Mouse (Mus musculus): ENCODE measurements around the gene Padi6. TPM values are rescaled to one million over a fixed set of nuclear protein-coding genes. Genes with fewer than 3 reads are reported as not detected.
A peak's percentile ranks its signal among the peaks of the same experiment; 100 is the strongest.

Padi6 gene
- polyA plus RNA-seq, 1 experiment from 2014 or later: not detected

- H3K9me3 ChIP-seq (replicated peaks): no peaks in the 10 kb centered on the region
- no peak for ATAC-seq
- 72% methylated on average over 5 of the region's 5 CpGs for WGBS (ENCODE audit: insufficient replicate concordance)
- H3K4me3 ChIP-seq: no peak overlapping the region
- H3K27ac ChIP-seq: no peak overlapping the region
- H3K4me1 ChIP-seq: peaks cover 10% of the 10 kb centered on the region
- H3K36me3 ChIP-seq: peaks cover 96% of the 10 kb centered on the region
- no peaks in the 10 kb centered on the region for H3K27me3 ChIP-seq (replicated peaks)
- no peak overlapping the region for H3K4me2 ChIP-seq
- no peak overlapping the region for H3K9ac ChIP-seq
Measured at GRCm38 (mm10) chr4:140720091-140720490, 22.4 kb downstream of the Padi6 start.

GRCm38 (mm10) chr4:140718436-140718835 lies 24.0 kb downstream of the Padi6 start:
- Histone ChIP-seq H3K4me3 (no peak overlapping the region), H3K27ac (no peak overlapping the region), H3K36me3 (peaks cover 100% of the 10 kb centered on the region), H3K4me2 (no peak overlapping the region), H3K9me3 (replicated peaks) (no peaks in the 10 kb centered on the region), H3K27me3 (replicated peaks) (no peaks in the 10 kb centered on the region), H3K4me1 (peaks cover 20% of the 10 kb centered on the region), H3K9ac (no peak overlapping the region)
- whole genome bisulfite sequencing (ENCODE audit: insufficient replicate concordance): 84% methylated on average over 9 of the region's 9 CpGs
- no peak for ATAC-seq

DNA sequence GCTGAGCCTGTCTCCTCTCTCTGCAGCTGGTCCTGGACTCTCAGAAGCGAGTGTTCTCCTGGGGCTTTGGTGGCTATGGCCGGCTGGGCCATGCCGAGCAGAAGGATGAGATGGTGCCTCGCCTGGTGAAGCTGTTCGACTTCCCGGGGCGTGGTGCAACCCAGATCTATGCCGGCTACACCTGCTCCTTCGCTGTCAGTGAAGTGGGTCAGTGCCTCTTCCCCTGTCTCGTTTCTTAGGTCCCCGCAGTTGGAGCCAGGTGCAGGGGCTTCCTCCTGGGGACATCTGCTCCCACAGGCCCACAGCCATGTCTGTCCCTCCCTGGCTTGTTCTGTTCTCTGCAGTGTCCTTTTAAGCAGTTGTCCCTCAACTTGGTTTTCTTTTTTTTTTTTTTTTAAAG lies 25.4 kb downstream of the Padi6 start:
- Histone ChIP-seq H3K4me2 (no peak overlapping the region), H3K36me3 (peaks cover 100% of the 10 kb centered on the region), H3K4me3 (no peak overlapping the region), H3K9me3 (replicated peaks) (no peaks in the 10 kb centered on the region), H3K4me1 (peaks cover 28% of the 10 kb centered on the region), H3K9ac (no peak overlapping the region), H3K27me3 (replicated peaks) (no peaks in the 10 kb centered on the region), H3K27ac (no peak overlapping the region)
- no peak for ATAC-seq
- 87% methylated on average over 11 of the region's 11 CpGs for WGBS (ENCODE audit: insufficient replicate concordance)

DNA sequence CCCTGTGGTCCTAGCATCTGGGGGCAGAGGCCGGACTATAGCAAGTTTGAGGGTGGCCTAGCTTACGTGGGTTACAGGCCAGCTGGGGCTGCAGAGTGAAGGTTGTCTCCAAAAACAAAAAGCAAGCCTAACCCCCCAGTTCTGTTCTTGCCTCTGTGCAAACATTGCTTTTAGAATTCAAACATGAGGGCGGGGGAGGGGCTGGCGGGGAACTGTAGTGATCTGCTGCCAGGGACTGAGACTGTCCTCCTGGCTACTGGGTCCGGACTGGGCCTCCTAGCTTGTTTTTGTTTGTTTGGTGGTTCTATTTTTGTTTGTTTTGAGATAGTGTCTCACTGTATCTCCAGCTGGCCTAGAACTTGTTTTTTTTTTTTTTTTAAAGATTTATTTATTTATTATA lies 27.9 kb downstream of the Padi6 start:
- no peaks in the 10 kb centered on the region for H3K27me3 ChIP-seq (replicated peaks)
- 80% methylated on average over 5 of the region's 5 CpGs for WGBS (ENCODE audit: insufficient replicate concordance)
- no peak for ATAC-seq

DNA sequence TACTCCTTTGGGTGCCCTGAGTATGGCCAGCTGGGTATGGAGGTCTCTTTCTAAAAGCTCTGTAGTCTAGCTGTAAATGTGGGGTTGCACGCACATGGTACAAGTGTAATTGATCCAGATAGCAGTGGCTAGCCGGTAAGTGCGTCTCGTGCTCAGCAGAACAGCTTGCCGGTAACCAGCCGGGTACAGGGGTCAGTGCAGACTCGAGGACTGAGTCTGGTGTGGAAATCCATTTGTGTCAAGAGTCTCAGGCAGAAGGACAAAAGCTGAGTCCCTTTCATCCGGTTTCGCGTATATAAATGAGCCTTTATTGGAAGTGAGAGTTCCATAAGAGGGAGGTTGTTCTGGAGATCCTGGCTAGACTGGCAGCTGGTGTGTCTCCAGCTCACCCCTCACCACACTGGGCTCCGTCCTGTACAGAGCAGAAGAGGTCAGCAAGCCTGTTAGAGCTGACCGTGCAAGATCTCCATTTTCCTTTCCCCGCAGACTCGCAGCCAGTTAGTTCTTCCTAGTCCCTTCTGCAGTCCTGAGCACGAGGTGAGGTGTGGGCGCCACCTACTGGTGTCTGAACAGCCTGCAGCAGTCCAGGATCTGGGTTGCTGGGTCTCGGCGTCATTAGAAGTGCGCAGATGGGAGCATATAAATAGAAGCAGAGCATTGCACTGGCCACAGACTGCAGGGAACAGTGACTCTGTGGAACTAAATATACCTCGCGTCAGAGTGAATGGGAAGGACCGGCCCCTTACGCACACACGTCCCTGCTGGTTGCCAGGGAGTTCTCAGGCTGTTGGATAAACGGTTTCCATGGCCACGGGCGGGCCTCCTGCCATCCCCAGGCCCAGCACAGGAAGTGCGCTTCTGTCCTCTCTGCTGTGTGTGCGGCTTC lies 28.7 kb downstream of the Padi6 start:
- Histone ChIP-seq H3K27ac (peak overlapping the region; percentile 23), H3K9me3 (replicated peaks) (no peaks in the 10 kb centered on the region)
- WGBS (ENCODE audit: insufficient replicate concordance): 64% methylated on average over 29 of the region's 29 CpGs

More for the DNA sequence above, 27.9 kb downstream of the Padi6 start:
- H3K4me3 ChIP-seq: no peak overlapping the region
- peaks cover 100% of the 10 kb centered on the region for H3K36me3 ChIP-seq
- peaks cover 29% of the 10 kb centered on the region for H3K4me1 ChIP-seq
- H3K27ac ChIP-seq: no peak overlapping the region
- H3K4me2 ChIP-seq: no peak overlapping the region
- no peak overlapping the region for H3K9ac ChIP-seq
- no peaks in the 10 kb centered on the region for H3K9me3 ChIP-seq (replicated peaks)

GRCm38 (mm10) chr4:140711360-140711759 lies 31.1 kb downstream of the Padi6 start:
- H3K4me3 ChIP-seq: no peak overlapping the region
- no peaks in the 10 kb centered on the region for H3K9me3 ChIP-seq (replicated peaks)
- H3K36me3 ChIP-seq: peaks cover 100% of the 10 kb centered on the region
- peaks cover 57% of the 10 kb centered on the region for H3K4me1 ChIP-seq
- no peak overlapping the region for H3K9ac ChIP-seq
- H3K27ac ChIP-seq: no peak overlapping the region
- no peak overlapping the region for H3K4me2 ChIP-seq
- no peak for ATAC-seq
- 90% methylated on average over 5 of the region's 5 CpGs for WGBS (ENCODE audit: insufficient replicate concordance)
- H3K27me3 ChIP-seq (replicated peaks): no peaks in the 10 kb centered on the region

More for the DNA sequence above, 28.7 kb downstream of the Padi6 start:
- H3K4me3 ChIP-seq: no peak overlapping the region
- peaks cover 100% of the 10 kb centered on the region for H3K36me3 ChIP-seq
- peaks cover 37% of the 10 kb centered on the region for H3K4me1 ChIP-seq
- no peaks in the 10 kb centered on the region for H3K27me3 ChIP-seq (replicated peaks)
- no peak overlapping the region for H3K4me2 ChIP-seq
- H3K9ac ChIP-seq: no peak overlapping the region
- ATAC-seq: peak; percentile 66

- Histone ChIP-seq H3K4me1 (peaks cover 61% of the 10 kb centered on the region), H3K4me3 (no peak overlapping the region), H3K27ac (no peak overlapping the region), H3K9ac (no peak overlapping the region), H3K36me3 (peaks cover 100% of the 10 kb centered on the region), H3K27me3 (replicated peaks) (no peaks in the 10 kb centered on the region), H3K4me2 (no peak overlapping the region), H3K9me3 (replicated peaks) (no peaks in the 10 kb centered on the region)
- WGBS (ENCODE audit: insufficient replicate concordance): 83% methylated on average over 10 of the region's 10 CpGs
- ATAC-seq: no peak
Measured at GRCm38 (mm10) chr4:140710781-140711180, 31.7 kb downstream of the Padi6 start.

GRCm38 (mm10) chr4:140709617-140710016 lies 32.8 kb downstream of the Padi6 start:
- ATAC-seq: no peak
- peaks cover 72% of the 10 kb centered on the region for H3K4me1 ChIP-seq
- no peaks in the 10 kb centered on the region for H3K9me3 ChIP-seq (replicated peaks)
- H3K4me3 ChIP-seq: no peak overlapping the region
- H3K9ac ChIP-seq: no peak overlapping the region
- H3K36me3 ChIP-seq: peaks cover 100% of the 10 kb centered on the region
- H3K4me2 ChIP-seq: no peak overlapping the region
- no peak overlapping the region; the same call in 1 of the 2 replicates for H3K27ac ChIP-seq
- H3K27me3 ChIP-seq (replicated peaks): no peaks in the 10 kb centered on the region
- WGBS (ENCODE audit: insufficient replicate concordance): 87% methylated on average over 10 of the region's 10 CpGs

- no peak for ATAC-seq
- Histone ChIP-seq H3K4me1 (peaks cover 72% of the 10 kb centered on the region), H3K9ac (no peak overlapping the region)
Measured at GRCm38 (mm10) chr4:140709111-140709510, 33.3 kb downstream of the Padi6 start.

DNA sequence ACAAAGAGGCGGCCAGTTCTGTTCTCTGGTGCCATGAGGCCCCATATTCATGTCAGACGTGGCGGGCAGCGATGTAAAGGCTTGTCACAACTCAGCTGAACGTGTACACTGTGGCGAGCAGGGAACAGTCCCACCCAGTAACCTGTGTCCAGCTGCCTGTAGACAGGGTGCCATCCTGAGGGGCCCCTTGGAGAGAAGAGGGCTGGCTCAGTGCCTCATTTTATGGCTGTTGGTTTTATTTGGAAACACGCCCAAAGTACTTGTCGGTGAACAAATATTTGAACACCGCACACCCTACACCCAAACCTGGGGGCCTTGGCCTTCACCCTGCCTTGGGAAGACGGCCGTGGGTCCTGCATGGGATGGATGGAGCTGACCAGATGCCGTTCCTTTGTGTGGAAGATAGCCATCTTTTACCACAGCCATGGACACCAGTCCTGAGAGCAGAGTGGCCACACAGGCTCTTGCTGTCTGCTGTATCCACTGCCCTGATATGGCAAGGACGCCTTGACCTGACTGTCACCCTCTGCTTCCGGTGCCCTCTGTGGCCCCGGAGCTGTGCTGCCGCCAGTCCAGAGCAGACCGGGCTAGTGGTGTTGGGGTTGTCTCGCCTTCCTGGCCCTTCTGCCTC lies 34.0 kb downstream of the Padi6 start:
- no peaks in the 10 kb centered on the region for H3K9me3 ChIP-seq (replicated peaks)
- peaks cover 75% of the 10 kb centered on the region for H3K4me1 ChIP-seq
- 0 out of 2 replicates have a peak overlapping the region, but pooled peaks have one; percentile 1 for H3K27ac ChIP-seq
- H3K36me3 ChIP-seq: peaks cover 100% of the 10 kb centered on the region
- no peak overlapping the region for H3K9ac ChIP-seq
- no peak overlapping the region for H3K4me2 ChIP-seq
- no peak overlapping the region for H3K4me3 ChIP-seq
- ATAC-seq: no peak
- H3K27me3 ChIP-seq (replicated peaks): no peaks in the 10 kb centered on the region
- WGBS (ENCODE audit: insufficient replicate concordance): 74% methylated on average over 18 of the region's 18 CpGs

More at GRCm38 (mm10) chr4:140709111-140709510, 33.3 kb downstream of the Padi6 start:
- H3K36me3 ChIP-seq: peaks cover 100% of the 10 kb centered on the region
- no peak overlapping the region for H3K4me3 ChIP-seq
- no peaks in the 10 kb centered on the region for H3K27me3 ChIP-seq (replicated peaks)
- no peak overlapping the region for H3K4me2 ChIP-seq
- 93% methylated on average over 7 of the region's 7 CpGs for WGBS (ENCODE audit: insufficient replicate concordance)
- no peaks in the 10 kb centered on the region for H3K9me3 ChIP-seq (replicated peaks)
- H3K27ac ChIP-seq: no peak overlapping the region; the same call in 1 of the 2 replicates

DNA sequence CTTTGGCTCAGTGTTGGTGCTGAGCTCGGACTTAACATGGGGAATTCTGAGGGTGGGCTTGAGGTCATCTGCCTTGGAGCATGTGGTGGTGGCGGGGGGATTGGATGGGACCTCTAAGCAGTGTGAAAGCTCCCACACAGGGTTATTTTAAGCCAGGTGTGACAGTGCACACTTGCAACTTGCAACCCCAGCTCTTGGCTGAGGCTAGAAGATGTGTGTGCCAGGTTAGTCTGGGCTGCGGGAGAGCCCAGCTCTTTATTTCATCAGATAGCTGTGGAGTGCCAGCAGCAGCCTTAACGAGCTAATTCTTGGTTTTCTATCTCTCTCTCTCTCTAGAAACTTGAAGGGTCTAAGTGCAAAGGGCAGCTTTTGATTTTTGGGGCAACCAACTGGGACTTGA lies 34.8 kb downstream of the Padi6 start:
- H3K36me3 ChIP-seq: peaks cover 93% of the 10 kb centered on the region
- H3K9ac ChIP-seq: no peak overlapping the region
- no peaks in the 10 kb centered on the region for H3K27me3 ChIP-seq (replicated peaks)
- H3K27ac ChIP-seq: no peak overlapping the region
- H3K4me1 ChIP-seq: peaks cover 72% of the 10 kb centered on the region
- ATAC-seq: no peak
- WGBS (ENCODE audit: insufficient replicate concordance): 77% methylated on average over 4 of the region's 4 CpGs
- no peaks in the 10 kb centered on the region for H3K9me3 ChIP-seq (replicated peaks)
- no peak overlapping the region for H3K4me3 ChIP-seq
- no peak overlapping the region for H3K4me2 ChIP-seq

- Histone ChIP-seq H3K4me2 (peak overlapping the region; percentile 80), H3K27me3 (replicated peaks) (no peaks in the 10 kb centered on the region), H3K9me3 (replicated peaks) (no peaks in the 10 kb centered on the region), H3K4me3 (peak overlapping the region; percentile 92), H3K4me1 (peaks cover 74% of the 10 kb centered on the region), H3K9ac (peak overlapping the region; percentile 94), H3K27ac (peak overlapping the region; percentile 99), H3K36me3 (peaks cover 58% of the 10 kb centered on the region)
- WGBS (ENCODE audit: insufficient replicate concordance): 43% methylated on average over 4 of the region's 4 CpGs
- ATAC-seq: no peak
Measured at GRCm38 (mm10) chr4:140704166-140704565, 38.3 kb downstream of the Padi6 start.

Measured in liver, embryonic 12.5 days (tissue).